Mouse (Mus musculus): ENCODE results near the gene Vps29. TPM values are rescaled to one million over a fixed set of nuclear protein-coding genes. Genes with fewer than 3 reads are reported as not detected.
A peak's percentile ranks its signal among the peaks of the same experiment; 100 is the strongest.

The Vps29 gene
- polyA plus RNA-seq, 1 experiment from 2014 or later, result 289 TPM

GRCm38 (mm10) chr5:122392227-122393004 is 38.2 kb downstream of the Vps29 start:
- Histone ChIP-seq H3K27ac (ENCODE audit: low read length) (peak overlapping the region; percentile 26; the same call in 1 of the 2 replicates), H3K4me3 (ENCODE audit: low read length) (peak overlapping the region; percentile 74), H3K4me2 (ENCODE audit: low read depth, low read length) (peak overlapping the region; percentile 84), H3K27me3 (replicated peaks; ENCODE audit: control insufficient read depth, insufficient read depth, low read length) (no peaks in the 10 kb centered on the region), H3K9ac (ENCODE audit: low read depth, low read length) (peak overlapping the region; percentile 78), H3K4me1 (ENCODE audit: control insufficient read depth, insufficient read depth, low read length) (peaks cover 9% of the 10 kb centered on the region), H3K36me3 (ENCODE audit: control insufficient read depth, insufficient read depth, low read length) (0 out of 2 replicates have a peak, but pooled peaks cover 6% of the 10 kb centered on the region), H3K9me3 (ENCODE audit: control insufficient read depth, low read length) (no peaks in the 10 kb centered on the region)
- peak; percentile 44 for ATAC-seq
- 12% methylated on average over 19 of the region's 19 CpGs for WGBS

- Histone ChIP-seq H3K9me3 (ENCODE audit: control insufficient read depth, low read length) (no peaks in the 10 kb centered on the region), H3K4me2 (ENCODE audit: low read depth, low read length) (no peak overlapping the region), H3K27me3 (replicated peaks; ENCODE audit: control insufficient read depth, insufficient read depth, low read length) (no peaks in the 10 kb centered on the region), H3K27ac (ENCODE audit: low read length) (no peak overlapping the region), H3K4me1 (ENCODE audit: control insufficient read depth, insufficient read depth, low read length) (peaks cover 9% of the 10 kb centered on the region), H3K36me3 (ENCODE audit: control insufficient read depth, insufficient read depth, low read length) (peaks cover 6% of the 10 kb centered on the region; the same call in 1 of the 2 replicates), H3K9ac (ENCODE audit: low read depth, low read length) (no peak overlapping the region), H3K4me3 (ENCODE audit: low read length) (no peak overlapping the region)
- ATAC-seq, result no peak
- WGBS, result 58% methylated on average over 2 of the region's 2 CpGs
Measured at GRCm38 (mm10) chr5:122393887-122394286, 39.7 kb downstream of the Vps29 start.

DNA sequence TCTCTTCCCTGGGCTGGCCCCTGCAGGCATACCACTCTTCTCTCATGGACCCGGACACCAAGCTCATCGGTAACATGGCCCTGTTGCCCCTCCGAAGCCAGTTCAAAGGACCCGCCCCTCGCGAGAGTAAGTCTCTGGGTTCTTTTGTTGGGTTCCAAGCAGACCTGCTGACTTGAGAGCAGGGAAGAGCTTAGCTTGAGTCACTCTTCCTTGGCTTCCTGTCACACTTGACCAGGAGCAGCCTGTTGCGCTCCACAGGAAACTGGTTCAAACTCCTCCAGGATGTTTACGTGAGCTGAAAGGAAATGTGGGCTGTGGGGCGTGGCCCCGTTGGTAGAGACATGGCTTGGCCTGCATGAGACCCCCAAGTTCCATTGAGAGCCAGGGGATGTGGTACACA is 42.6 kb downstream of the Vps29 start:
- H3K4me2 ChIP-seq (ENCODE audit: low read depth, low read length), result no peak overlapping the region
- H3K9ac ChIP-seq (ENCODE audit: low read depth, low read length), result no peak overlapping the region
- H3K27me3 ChIP-seq (replicated peaks; ENCODE audit: control insufficient read depth, insufficient read depth, low read length), result no peaks in the 10 kb centered on the region
- H3K4me1 ChIP-seq (ENCODE audit: control insufficient read depth, insufficient read depth, low read length), result peaks cover 9% of the 10 kb centered on the region
- no peak overlapping the region for H3K4me3 ChIP-seq (ENCODE audit: low read length)
- H3K36me3 ChIP-seq (ENCODE audit: control insufficient read depth, insufficient read depth, low read length), result peaks cover 6% of the 10 kb centered on the region; the same call in 1 of the 2 replicates
- no peak for ATAC-seq
- H3K9me3 ChIP-seq (ENCODE audit: control insufficient read depth, low read length), result no peaks in the 10 kb centered on the region
- 81% methylated on average over 10 of the region's 10 CpGs for WGBS
- peak overlapping the region; percentile 24 for H3K27ac ChIP-seq (ENCODE audit: low read length)

DNA sequence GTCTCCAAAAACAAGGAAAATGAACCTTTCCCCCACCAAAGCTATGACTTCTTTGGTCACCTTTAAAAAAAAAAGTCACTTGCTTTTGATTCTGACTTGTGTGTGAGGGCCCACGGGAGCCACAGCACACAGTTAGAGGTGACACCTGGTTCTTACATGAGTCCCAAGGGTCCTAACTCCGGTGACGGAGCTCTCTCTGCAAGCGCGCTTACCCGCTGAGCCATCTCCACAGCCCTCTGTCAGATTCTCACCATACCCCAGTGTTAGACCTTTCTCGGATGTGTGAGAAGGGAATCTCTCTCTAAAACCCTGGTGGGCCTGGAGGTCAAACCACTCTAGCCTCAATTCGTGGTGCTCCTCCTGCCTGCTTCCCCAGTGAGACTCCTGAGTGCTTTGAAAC is 43.3 kb downstream of the Vps29 start:
- peaks cover 9% of the 10 kb centered on the region for H3K36me3 ChIP-seq (ENCODE audit: control insufficient read depth, insufficient read depth, low read length)
- ATAC-seq, result no peak
- 86% methylated on average over 8 of the region's 8 CpGs for WGBS

GRCm38 (mm10) chr5:122399871-122400270 is 45.7 kb downstream of the Vps29 start:
- no peaks in the 10 kb centered on the region for H3K27me3 ChIP-seq (replicated peaks; ENCODE audit: control insufficient read depth, insufficient read depth, low read length)
- peaks cover 12% of the 10 kb centered on the region for H3K36me3 ChIP-seq (ENCODE audit: control insufficient read depth, insufficient read depth, low read length)
- H3K4me2 ChIP-seq (ENCODE audit: low read depth, low read length), result no peak overlapping the region
- WGBS, result 82% methylated on average over 8 of the region's 8 CpGs
- no peak overlapping the region for H3K27ac ChIP-seq (ENCODE audit: low read length)
- H3K9ac ChIP-seq (ENCODE audit: low read depth, low read length), result no peak overlapping the region
- ATAC-seq, result no peak
- H3K4me3 ChIP-seq (ENCODE audit: low read length), result no peak overlapping the region
- no peaks in the 10 kb centered on the region for H3K9me3 ChIP-seq (ENCODE audit: control insufficient read depth, low read length)
- no peaks in the 10 kb centered on the region for H3K4me1 ChIP-seq (ENCODE audit: control insufficient read depth, insufficient read depth, low read length)

More for the DNA sequence above, 43.3 kb downstream of the Vps29 start:
- no peaks in the 10 kb centered on the region for H3K9me3 ChIP-seq (ENCODE audit: control insufficient read depth, low read length)
- H3K27me3 ChIP-seq (replicated peaks; ENCODE audit: control insufficient read depth, insufficient read depth, low read length), result no peaks in the 10 kb centered on the region
- H3K27ac ChIP-seq (ENCODE audit: low read length), result peak overlapping the region; percentile 2; the same call in 1 of the 2 replicates
- H3K4me3 ChIP-seq (ENCODE audit: low read length), result no peak overlapping the region
- H3K4me1 ChIP-seq (ENCODE audit: control insufficient read depth, insufficient read depth, low read length), result peaks cover 7% of the 10 kb centered on the region
- H3K9ac ChIP-seq (ENCODE audit: low read depth, low read length), result no peak overlapping the region
- H3K4me2 ChIP-seq (ENCODE audit: low read depth, low read length), result no peak overlapping the region

DNA sequence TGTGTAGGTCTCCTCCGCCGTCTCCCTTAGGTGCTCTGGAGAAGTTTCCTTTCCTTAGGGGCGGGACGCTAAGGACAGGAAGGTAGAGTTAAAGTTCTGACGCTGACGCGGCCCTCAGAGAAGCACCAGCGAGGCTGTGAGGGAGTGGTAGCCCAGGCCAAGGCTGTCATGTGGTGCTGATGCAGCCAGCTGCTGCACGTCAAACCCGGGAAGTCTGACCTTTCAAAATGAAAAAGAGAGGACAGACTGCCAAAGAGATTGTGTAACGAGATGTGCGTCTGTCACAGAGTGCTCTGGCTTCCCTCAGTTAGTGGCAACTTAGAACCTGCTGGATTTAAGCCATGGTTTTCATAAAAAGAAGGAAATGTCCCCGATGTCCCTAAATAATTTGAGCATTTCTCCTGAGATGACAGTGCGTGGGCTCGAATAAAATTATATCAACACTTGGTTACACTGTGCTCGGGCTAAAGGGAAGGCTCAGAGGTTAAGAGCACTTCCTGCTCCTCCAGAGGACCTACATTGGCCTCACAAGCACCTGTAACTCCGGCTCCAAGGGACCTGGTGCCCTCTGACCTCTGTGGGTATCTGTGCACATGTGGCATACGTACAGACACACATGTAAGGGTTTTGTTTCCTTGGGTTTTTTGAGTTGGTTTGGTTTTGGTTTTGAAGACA is 46.6 kb downstream of the Vps29 start:
- no peaks in the 10 kb centered on the region for H3K9me3 ChIP-seq (ENCODE audit: control insufficient read depth, low read length)
- no peaks in the 10 kb centered on the region for H3K27me3 ChIP-seq (replicated peaks; ENCODE audit: control insufficient read depth, insufficient read depth, low read length)
- 63% methylated on average over 18 of the region's 18 CpGs for WGBS
- no peaks in the 10 kb centered on the region for H3K4me1 ChIP-seq (ENCODE audit: control insufficient read depth, insufficient read depth, low read length)
- peaks cover 12% of the 10 kb centered on the region for H3K36me3 ChIP-seq (ENCODE audit: control insufficient read depth, insufficient read depth, low read length)
- no peak overlapping the region for H3K4me2 ChIP-seq (ENCODE audit: low read depth, low read length)
- no peak overlapping the region for H3K4me3 ChIP-seq (ENCODE audit: low read length)
- H3K27ac ChIP-seq (ENCODE audit: low read length), result 0 out of 2 replicates have a peak overlapping the region, but pooled peaks have one; percentile 38
- peak; percentile 28; the same call in 1 of the 2 replicates for ATAC-seq
- no peak overlapping the region for H3K9ac ChIP-seq (ENCODE audit: low read depth, low read length)

DNA sequence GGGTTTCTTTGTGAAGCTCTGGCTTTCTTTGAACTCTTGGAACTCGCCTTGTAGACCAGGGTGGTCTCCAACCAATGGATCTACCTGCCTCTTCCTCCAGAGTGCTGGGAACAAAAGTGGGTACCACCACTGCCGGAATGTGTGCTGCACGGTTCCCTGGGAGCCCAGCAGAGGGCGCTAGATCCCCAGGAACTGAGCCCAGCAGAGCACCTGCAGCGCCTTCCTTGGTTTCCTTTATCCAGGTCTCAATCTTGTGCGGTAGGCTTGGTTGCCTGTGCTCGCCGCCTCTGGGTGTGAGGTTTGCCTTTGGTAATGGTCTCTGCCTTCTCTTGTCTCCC is 47.1 kb downstream of the Vps29 start:
- H3K27ac ChIP-seq (ENCODE audit: low read length), result no peak overlapping the region
- no peaks in the 10 kb centered on the region for H3K9me3 ChIP-seq (ENCODE audit: control insufficient read depth, low read length)
- peaks cover 12% of the 10 kb centered on the region for H3K36me3 ChIP-seq (ENCODE audit: control insufficient read depth, insufficient read depth, low read length)
- 0 out of 2 replicates have a peak, but pooled peaks have one; percentile 27 for ATAC-seq
- WGBS, result 21% methylated on average over 8 of the region's 8 CpGs
- no peak overlapping the region for H3K9ac ChIP-seq (ENCODE audit: low read depth, low read length)
- no peaks in the 10 kb centered on the region for H3K4me1 ChIP-seq (ENCODE audit: control insufficient read depth, insufficient read depth, low read length)
- H3K4me2 ChIP-seq (ENCODE audit: low read depth, low read length), result no peak overlapping the region
- no peaks in the 10 kb centered on the region for H3K27me3 ChIP-seq (replicated peaks; ENCODE audit: control insufficient read depth, insufficient read depth, low read length)
- no peak overlapping the region for H3K4me3 ChIP-seq (ENCODE audit: low read length)

GRCm38 (mm10) chr5:122402160-122402559 is 48.0 kb downstream of the Vps29 start:
- Histone ChIP-seq H3K36me3 (ENCODE audit: control insufficient read depth, insufficient read depth, low read length) (peaks cover 12% of the 10 kb centered on the region), H3K9ac (ENCODE audit: low read depth, low read length) (no peak overlapping the region), H3K27me3 (replicated peaks; ENCODE audit: control insufficient read depth, insufficient read depth, low read length) (no peaks in the 10 kb centered on the region), H3K9me3 (ENCODE audit: control insufficient read depth, low read length) (no peaks in the 10 kb centered on the region), H3K4me3 (ENCODE audit: low read length) (no peak overlapping the region), H3K4me2 (ENCODE audit: low read depth, low read length) (no peak overlapping the region), H3K27ac (ENCODE audit: low read length) (no peak overlapping the region), H3K4me1 (ENCODE audit: control insufficient read depth, insufficient read depth, low read length) (no peaks in the 10 kb centered on the region)
- no peak for ATAC-seq
- WGBS, result 71% methylated on average over 13 of the region's 13 CpGs

DNA sequence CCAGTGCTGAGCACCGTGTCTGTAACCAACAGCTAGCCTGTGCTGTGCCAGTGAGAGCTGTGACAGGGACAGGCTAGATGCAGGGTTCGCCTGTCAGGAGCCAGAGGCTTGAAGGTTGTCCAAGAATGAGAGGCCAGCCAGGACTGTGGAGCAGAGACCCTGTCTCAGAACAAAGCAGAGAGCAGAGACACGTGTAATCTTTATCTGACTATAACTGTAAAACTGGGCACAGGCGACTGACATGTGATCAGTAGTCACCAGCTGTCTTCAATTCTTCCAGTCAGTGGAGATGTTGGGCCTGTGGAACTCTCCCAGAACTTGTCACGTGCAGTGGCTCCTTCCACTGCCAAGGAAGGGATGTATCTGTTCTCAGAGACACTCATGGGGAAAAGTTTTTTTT is 48.6 kb downstream of the Vps29 start:
- H3K27me3 ChIP-seq (replicated peaks; ENCODE audit: control insufficient read depth, insufficient read depth, low read length), result no peaks in the 10 kb centered on the region
- no peak for ATAC-seq
- H3K36me3 ChIP-seq (ENCODE audit: control insufficient read depth, insufficient read depth, low read length), result peaks cover 12% of the 10 kb centered on the region
- H3K9ac ChIP-seq (ENCODE audit: low read depth, low read length), result no peak overlapping the region
- H3K4me3 ChIP-seq (ENCODE audit: low read length), result no peak overlapping the region
- 85% methylated on average over 5 of the region's 5 CpGs for WGBS
- H3K4me1 ChIP-seq (ENCODE audit: control insufficient read depth, insufficient read depth, low read length), result no peaks in the 10 kb centered on the region
- H3K9me3 ChIP-seq (ENCODE audit: control insufficient read depth, low read length), result no peaks in the 10 kb centered on the region
- no peak overlapping the region for H3K4me2 ChIP-seq (ENCODE audit: low read depth, low read length)
- no peak overlapping the region for H3K27ac ChIP-seq (ENCODE audit: low read length)
